Mouse (Mus musculus) neural tube, embryonic 15.5 days (tissue): ENCODE data around the gene Deup1. TPM values are rescaled to one million over a fixed set of nuclear protein-coding genes. Genes with fewer than 3 reads are reported as not detected.

Experiments used
- polyA plus RNA-seq: library from polyadenylated mRNA; unstranded; fragments of >200 nt; fragmentation: Nextera tagmentation; extraction: Ambion mirVana; gene quantifications from 2 replicates; pipeline ENCODE4 v1.2.1, GENCODE M21; 2015

Deup1 gene
- polyA plus RNA-seq, 1 experiment from 2014 or later: 0.35 TPM

Other genes with a start within 250 kb of the Deup1 start
- 0.72 and 1.3 TPM in 2 replicates for gene Smco4, start 134.5 kb downstream of the Deup1 start, polyA plus RNA-seq
- gene Slc36a4, start 81.8 kb upstream of the Deup1 start, polyA plus RNA-seq: 25.9 and 27.4 TPM in 2 replicates
- not detected in 2 replicates for gene Mtnr1b, start 246.6 kb upstream of the Deup1 start, polyA plus RNA-seq